Mouse (Mus musculus) monocyte, adult 2 months (primary cell): ENCODE measurements around the gene Srd5a2.
A peak's percentile ranks its signal among the peaks of the same experiment; 100 is the strongest.

Source experiments
- DNase-seq, 2 experiments: peaks; one replicate each; pipeline ENCODE4 v3.0.0; 2022; ENCODE audit warnings: low spot score in 2 of 2, low read depth in 1 of 2

Gene Srd5a2

GRCm38 (mm10) chr17:73986571-73986970 is 61.1 kb downstream of the Srd5a2 start:
- DNase-seq: no peak

- DNase-seq: no peak
Observed at GRCm38 (mm10) chr17:73985936-73986335, 61.8 kb downstream of the Srd5a2 start.

- DNase-seq: no peak
Observed at GRCm38 (mm10) chr17:73984508-73984907, 63.2 kb downstream of the Srd5a2 start.

GRCm38 (mm10) chr17:73982871-73983270 is 64.8 kb downstream of the Srd5a2 start:
- no peak for DNase-seq

GRCm38 (mm10) chr17:73976066-73976465 is 71.7 kb downstream of the Srd5a2 start:
- no peak for DNase-seq

GRCm38 (mm10) chr17:73972648-73973047 is 75.1 kb downstream of the Srd5a2 start:
- no peak for DNase-seq

GRCm38 (mm10) chr17:73971291-73971690 is 76.4 kb downstream of the Srd5a2 start:
- DNase-seq: no peak

DNA sequence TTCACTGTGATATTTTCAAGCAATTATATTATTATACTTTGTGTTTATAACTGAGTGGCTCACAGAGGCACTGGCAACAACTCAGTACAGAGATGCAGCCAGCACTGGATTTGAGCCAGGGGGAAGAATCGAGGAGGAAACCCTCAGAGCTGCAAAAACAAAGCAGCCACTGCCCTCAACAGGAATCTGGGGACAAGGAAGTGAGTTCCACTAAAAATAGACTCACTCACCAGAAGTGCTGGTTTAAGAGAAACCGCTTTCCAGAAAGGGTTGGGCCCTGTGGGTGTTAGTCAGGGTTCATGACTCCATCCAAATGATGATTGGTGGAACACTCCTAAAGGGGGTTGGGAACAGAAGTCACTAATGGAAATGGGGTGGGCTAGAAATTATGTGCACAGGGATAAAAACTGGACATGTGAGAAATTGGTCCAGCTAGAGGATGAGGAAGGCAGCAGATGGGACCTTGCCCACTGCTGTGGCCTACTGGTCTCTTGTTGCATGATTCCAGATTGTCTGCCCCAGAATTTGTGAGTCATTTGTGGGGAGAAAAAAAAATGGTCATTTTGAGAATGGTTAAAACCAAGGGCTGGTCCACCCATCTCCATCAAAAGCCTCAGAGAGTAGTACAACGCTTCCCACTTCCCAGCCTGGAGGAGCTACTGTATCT is 77.2 kb downstream of the Srd5a2 start:
- peak in 1 of 2 experiments; percentile 15 for DNase-seq
